Mouse (Mus musculus) limb, embryonic 11.5 days (tissue): Measurements from ENCODE around the gene Nthl1. TPM values are rescaled to one million over a fixed set of nuclear protein-coding genes. Genes with fewer than 3 reads are reported as not detected.

Experiments used
- ATAC-seq: fragments of 200-750 bp; cut with Nextera tagmentation; 2 replicates; pipeline ENCODE4 v1.8.0; 2017; ENCODE audit warnings: low read depth; ENCODE audit not compliant: insufficient number of reproducible peaks, low FRiP score, low TSS enrichment
- DNase-seq: peaks from one replicate; pipeline ENCODE4 v3.0.0-alpha.2; 2015; ENCODE audit warnings: low spot score
- H3K27ac ChIP-seq: fragments of 300-500 bp; sonication (generic); replicated peaks from 2 replicates; pipeline ENCODE4 v1.5.1; 2014; ENCODE audit warnings: low read depth, mild to moderate bottlenecking, low read length
- H3K27me3 ChIP-seq: fragments of 300-500 bp; sonication (generic); 2 replicates; pipeline ENCODE4 v1.6.1; 2014; ENCODE audit warnings: mild to moderate bottlenecking, low read length, mixed read lengths; ENCODE audit not compliant: control insufficient read depth, insufficient read depth
- H3K36me3 ChIP-seq: fragments of 300-500 bp; sonication (generic); 2 replicates; pipeline ENCODE4 v1.6.1; 2014; ENCODE audit warnings: mild to moderate bottlenecking, low read length, moderate library complexity, mixed read lengths; ENCODE audit not compliant: control insufficient read depth, insufficient read depth
- H3K4me1 ChIP-seq: fragments of 300-500 bp; sonication (generic); 2 replicates; pipeline ENCODE4 v1.6.1; 2014; ENCODE audit warnings: low read length, mixed read lengths; ENCODE audit not compliant: control insufficient read depth, insufficient read depth
- H3K4me2 ChIP-seq: fragments of 300-500 bp; sonication (generic); 2 replicates; pipeline ENCODE4 v1.6.1; 2014; ENCODE audit warnings: low read depth, mild to moderate bottlenecking, moderate library complexity; ENCODE audit not compliant: severe bottlenecking
- H3K4me3 ChIP-seq: fragments of 300-500 bp; sonication (generic); 2 replicates; pipeline ENCODE4 v1.5.1; 2014; ENCODE audit warnings: low read depth, low read length
- H3K9ac ChIP-seq: fragments of 300-500 bp; sonication (generic); 2 replicates; pipeline ENCODE4 v1.6.1; 2014; ENCODE audit warnings: mild to moderate bottlenecking, low read length
- H3K9me3 ChIP-seq: fragments of 300-500 bp; sonication (generic); 2 replicates; pipeline ENCODE4 v1.6.1; 2016; ENCODE audit warnings: low read length; ENCODE audit not compliant: control insufficient read depth
- WGBS: fragments of 180-500 bp; shearing (Covaris S2); extraction: QIAGEN DNeasy Blood & Tissue Kit; methylation state at CpG from one replicate; pipeline ENCODE4 v1.1.7; 2014; 5-methylcytosine and 5-hydroxymethylcytosine counted together
- polyA plus RNA-seq: library from polyadenylated mRNA; unstranded; fragments of >200 nt; fragmentation: Nextera tagmentation; extraction: Ambion mirVana; gene quantifications from 2 replicates; pipeline ENCODE4 v1.2.1, GENCODE M21; 2014

Nthl1 gene
- polyA plus RNA-seq, 1 experiment from 2014 or later, result 19.5 TPM

DNA sequence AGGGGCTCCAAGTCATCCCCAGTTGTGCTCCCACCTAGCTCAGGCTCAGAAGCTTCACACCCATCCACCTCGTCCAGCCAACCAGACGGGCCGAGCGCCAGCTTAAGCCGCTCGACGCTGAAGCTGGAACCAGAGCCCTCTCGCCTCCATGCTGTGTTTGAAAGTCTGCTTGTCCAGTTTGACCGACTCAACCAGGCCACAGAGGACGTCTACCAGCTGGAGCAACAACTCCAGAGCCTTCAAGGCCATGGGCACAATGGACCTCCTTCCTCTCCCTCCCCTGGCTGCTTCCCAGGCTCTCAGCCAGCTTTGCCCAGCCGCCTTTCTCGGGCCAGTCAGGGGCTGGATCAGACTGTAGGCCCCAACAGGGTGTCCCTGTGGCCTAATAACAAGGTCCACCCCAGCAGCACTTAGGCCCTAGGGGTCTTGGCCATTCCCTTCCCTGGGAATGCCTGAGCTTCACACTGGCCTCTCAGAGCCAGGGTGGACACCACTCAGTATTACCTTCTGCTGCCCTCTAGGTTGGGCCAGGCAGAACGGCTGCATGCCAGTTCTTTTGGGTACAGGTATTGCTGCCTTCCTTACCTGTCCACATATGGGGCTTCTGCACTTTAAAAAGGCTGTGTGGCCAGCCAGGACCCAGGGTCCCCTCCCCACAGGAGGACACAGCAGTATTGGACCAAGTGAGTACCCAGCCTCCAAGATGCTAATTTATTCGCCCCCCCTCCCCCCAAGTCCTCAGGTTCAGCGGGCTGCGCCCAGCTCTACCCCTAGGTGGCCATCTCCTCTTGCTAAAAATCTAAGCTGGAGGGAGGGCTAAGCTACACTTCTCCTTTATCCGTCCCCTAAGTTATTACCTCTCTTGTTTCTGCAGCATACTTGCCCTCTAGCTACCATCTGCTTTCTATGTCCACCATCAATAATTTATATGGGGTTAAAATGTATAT, 37.1 kb upstream of the Nthl1 start:
- H3K36me3 ChIP-seq, result peaks cover 41% of the 10 kb centered on the region
- no peak overlapping the region for H3K9ac ChIP-seq
- no peak overlapping the region for H3K4me2 ChIP-seq
- no peaks in the 10 kb centered on the region for H3K9me3 ChIP-seq
- H3K27me3 ChIP-seq, result no peaks in the 10 kb centered on the region
- DNase-seq, result no peak
- H3K27ac ChIP-seq, result no peak overlapping the region
- ATAC-seq, result no peak
- 80% methylated on average over 17 of the region's 17 CpGs for WGBS
- H3K4me3 ChIP-seq, result no peak overlapping the region
- H3K4me1 ChIP-seq, result no peaks in the 10 kb centered on the region

DNA sequence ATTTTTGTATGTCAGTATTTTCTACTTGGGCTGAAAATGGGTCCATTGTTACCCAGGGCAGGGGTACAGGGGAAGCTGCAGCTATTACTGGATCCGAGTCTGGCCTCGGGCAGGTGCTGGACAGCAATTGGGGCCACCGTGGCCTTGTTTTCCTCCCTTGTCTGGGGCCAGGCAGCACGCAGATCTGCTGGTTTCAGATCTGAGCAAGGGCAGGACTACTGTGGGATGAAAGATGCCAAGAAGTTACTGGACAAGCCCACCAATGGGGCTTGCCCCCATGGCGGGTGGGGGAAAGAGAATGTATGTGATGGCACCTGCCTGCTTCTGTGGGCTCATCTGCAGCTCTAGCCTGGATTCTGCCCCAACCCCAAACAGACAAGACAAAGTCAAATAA, 36.4 kb upstream of the Nthl1 start:
- H3K4me1 ChIP-seq, result no peaks in the 10 kb centered on the region
- DNase-seq, result no peak
- H3K27me3 ChIP-seq, result no peaks in the 10 kb centered on the region
- no peak overlapping the region for H3K27ac ChIP-seq
- H3K9me3 ChIP-seq, result no peaks in the 10 kb centered on the region
- no peak overlapping the region for H3K9ac ChIP-seq
- no peak overlapping the region for H3K4me2 ChIP-seq
- H3K4me3 ChIP-seq, result no peak overlapping the region
- H3K36me3 ChIP-seq, result peaks cover 43% of the 10 kb centered on the region
- 82% methylated on average over 5 of the region's 5 CpGs for WGBS
- ATAC-seq, result no peak

DNA sequence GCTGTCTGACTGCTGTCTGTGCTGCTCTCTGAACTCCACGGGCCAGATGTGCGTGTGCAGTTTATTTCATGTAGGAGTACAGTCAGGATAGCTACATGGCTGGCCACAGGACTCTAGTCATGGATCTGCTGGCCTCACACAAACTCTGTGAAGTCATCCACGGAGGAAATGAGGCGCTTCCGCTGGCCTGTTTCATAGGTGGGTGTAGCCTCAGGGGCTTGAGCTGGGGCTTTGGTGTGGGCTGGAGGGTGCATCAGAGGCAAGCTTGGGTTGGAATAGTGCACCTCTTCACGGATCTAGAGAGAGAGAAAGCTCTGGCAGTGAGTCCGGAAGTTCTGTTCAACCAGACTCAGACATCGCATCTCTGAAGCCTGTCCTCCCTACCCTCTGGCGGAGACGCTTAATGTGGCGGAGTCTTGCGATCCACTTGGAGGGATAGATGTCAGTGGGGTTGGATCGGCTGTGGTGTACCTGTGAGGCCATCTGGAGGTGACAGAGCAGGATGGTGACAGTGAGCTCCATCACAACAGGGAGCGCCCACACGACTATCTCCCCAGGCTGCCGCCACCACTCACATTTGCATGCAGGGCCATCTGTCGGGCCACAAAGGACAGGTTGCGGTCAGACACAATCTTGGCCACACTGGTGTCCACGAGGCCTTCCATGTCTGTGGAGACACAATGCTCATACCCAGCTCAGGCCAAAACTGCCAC, 35.9 kb upstream of the Nthl1 start:
- H3K4me2 ChIP-seq, result no peak overlapping the region
- peaks cover 44% of the 10 kb centered on the region for H3K36me3 ChIP-seq
- H3K4me1 ChIP-seq, result no peaks in the 10 kb centered on the region
- no peak overlapping the region for H3K27ac ChIP-seq
- no peak overlapping the region for H3K9ac ChIP-seq
- ATAC-seq (no peak), DNase-seq (no peak)
- WGBS, result 94% methylated on average over 19 of the region's 19 CpGs
- no peaks in the 10 kb centered on the region for H3K9me3 ChIP-seq
- H3K27me3 ChIP-seq, result no peaks in the 10 kb centered on the region
- H3K4me3 ChIP-seq, result no peak overlapping the region

GRCm38 (mm10) chr17:24597989-24598388, 34.5 kb upstream of the Nthl1 start:
- ATAC-seq, result no peak
- WGBS, result 87% methylated on average over 3 of the region's 3 CpGs

GRCm38 (mm10) chr17:24600502-24600901, 32.0 kb upstream of the Nthl1 start:
- H3K36me3 ChIP-seq, result peaks cover 30% of the 10 kb centered on the region
- ATAC-seq, result no peak
- 94% methylated on average over 4 of the region's 4 CpGs for WGBS

More at GRCm38 (mm10) chr17:24597989-24598388, 34.5 kb upstream of the Nthl1 start:
- H3K27me3 ChIP-seq, result no peaks in the 10 kb centered on the region
- no peak overlapping the region for H3K27ac ChIP-seq
- no peaks in the 10 kb centered on the region for H3K4me1 ChIP-seq
- no peak overlapping the region for H3K4me3 ChIP-seq
- H3K4me2 ChIP-seq, result no peak overlapping the region
- peaks cover 43% of the 10 kb centered on the region for H3K36me3 ChIP-seq
- H3K9me3 ChIP-seq, result no peaks in the 10 kb centered on the region
- no peak overlapping the region for H3K9ac ChIP-seq
- no peak for DNase-seq

GRCm38 (mm10) chr17:24603961-24604360, 28.5 kb upstream of the Nthl1 start:
- ATAC-seq (no peak), DNase-seq (no peak)
- Histone ChIP-seq H3K9ac (no peak overlapping the region), H3K4me3 (no peak overlapping the region), H3K4me1 (no peaks in the 10 kb centered on the region), H3K27me3 (no peaks in the 10 kb centered on the region), H3K36me3 (peaks cover 21% of the 10 kb centered on the region), H3K9me3 (no peaks in the 10 kb centered on the region), H3K4me2 (no peak overlapping the region), H3K27ac (no peak overlapping the region)
- 90% methylated on average over 8 of the region's 8 CpGs for WGBS

More at GRCm38 (mm10) chr17:24600502-24600901, 32.0 kb upstream of the Nthl1 start:
- Histone ChIP-seq H3K9ac (peak overlapping the region; percentile 5; the same call in 1 of the 2 replicates), H3K4me2 (no peak overlapping the region), H3K27ac (no peak overlapping the region), H3K4me1 (no peaks in the 10 kb centered on the region), H3K27me3 (no peaks in the 10 kb centered on the region), H3K4me3 (no peak overlapping the region), H3K9me3 (no peaks in the 10 kb centered on the region)
- no peak for DNase-seq

DNA sequence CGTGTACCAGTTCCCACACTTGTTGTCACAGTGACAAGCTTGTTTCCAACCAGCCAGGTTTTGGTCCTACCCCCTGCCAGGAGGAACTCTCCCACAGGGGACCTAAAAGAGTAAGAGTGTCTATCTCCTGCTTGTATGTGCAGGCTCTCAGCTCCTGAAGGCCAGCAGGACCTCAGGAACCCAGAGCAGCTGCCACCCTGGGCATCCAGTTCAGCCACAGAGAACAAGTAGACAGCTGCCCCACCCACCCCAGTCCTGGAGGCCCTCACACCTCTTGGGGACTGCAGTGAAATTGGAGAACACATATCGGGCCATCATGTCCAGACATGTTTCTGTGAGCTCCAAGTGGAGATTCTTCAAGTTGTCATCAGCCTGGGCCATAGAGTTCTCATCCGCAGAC, 27.9 kb upstream of the Nthl1 start:
- Histone ChIP-seq H3K27me3 (no peaks in the 10 kb centered on the region), H3K36me3 (peaks cover 21% of the 10 kb centered on the region), H3K4me2 (no peak overlapping the region), H3K4me3 (no peak overlapping the region), H3K9me3 (no peaks in the 10 kb centered on the region), H3K9ac (no peak overlapping the region), H3K4me1 (no peaks in the 10 kb centered on the region), H3K27ac (no peak overlapping the region)
- DNase-seq (no peak), ATAC-seq (no peak)
- 80% methylated on average over 3 of the region's 3 CpGs for WGBS

GRCm38 (mm10) chr17:24608370-24608769, 24.1 kb upstream of the Nthl1 start:
- WGBS, result 87% methylated on average over 4 of the region's 4 CpGs
- Histone ChIP-seq H3K9ac (no peak overlapping the region), H3K27ac (no peak overlapping the region), H3K4me1 (no peaks in the 10 kb centered on the region), H3K36me3 (peaks cover 6% of the 10 kb centered on the region), H3K4me3 (no peak overlapping the region), H3K27me3 (no peaks in the 10 kb centered on the region), H3K9me3 (no peaks in the 10 kb centered on the region), H3K4me2 (no peak overlapping the region)
- ATAC-seq (no peak), DNase-seq (no peak)
